Comparison of ENCODE assay signal across 8 mouse cellular contexts in the genomic region with DNA sequence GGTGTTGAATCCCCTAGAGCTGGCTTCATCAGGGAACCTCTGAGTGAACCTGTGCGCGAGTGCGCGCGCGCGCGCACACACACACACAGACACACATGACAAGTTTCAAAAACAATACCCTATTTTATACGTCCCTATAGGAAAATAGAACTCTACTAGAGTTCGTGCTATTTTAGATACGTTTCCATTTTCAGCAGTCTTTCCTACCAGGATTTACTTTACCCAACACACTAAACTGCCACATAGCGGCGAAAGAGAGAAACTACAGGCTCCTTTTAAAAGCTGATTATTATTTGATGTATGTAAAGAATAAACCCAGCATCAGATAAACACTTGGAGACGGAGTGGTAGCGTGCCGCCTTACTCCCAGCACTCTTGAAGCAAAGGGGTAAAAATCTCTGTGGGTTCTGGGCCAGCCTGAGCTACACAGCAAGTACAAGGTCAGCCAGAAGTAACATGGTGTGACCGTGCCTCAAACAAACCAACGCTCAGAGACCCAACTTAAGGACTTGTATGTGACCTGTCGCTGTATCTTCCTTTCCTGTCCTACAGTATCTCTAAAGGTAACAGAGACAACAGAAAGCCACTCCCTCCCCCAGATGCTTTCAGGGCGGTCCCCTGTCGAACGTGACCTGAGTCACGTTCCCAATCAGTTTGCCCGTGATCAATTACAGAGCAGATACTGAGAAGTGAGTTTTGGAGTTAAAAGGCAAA. TPM values are rescaled to one million over a fixed set of nuclear protein-coding genes. Genes with fewer than 3 reads are reported as not detected.
DNase-seq lines count a peak whose midpoint lies in the region; ATAC-seq and TF ChIP-seq lines count a peak whose summit lies in the region.

No protein-coding gene starts in this region.

- ATAC-seq in embryonic facial prominence, embryonic 11.5 days (replicated peaks; ENCODE audit: insufficient number of reproducible peaks, low FRiP score, low TSS enrichment, low read depth), result no peak
- ATAC-seq in hindbrain, embryonic 13.5 days (ENCODE audit: low FRiP score), result 0 out of 2 replicates have a peak, but pooled peaks have one; percentile 7
- ATAC-seq in lung, embryonic 15.5 days (ENCODE audit: borderline replicate concordance, extremely low read depth, low FRiP score, low TSS enrichment), result no peak; the same call in 1 of the 2 replicates

- no peaks in the 10 kb centered on the region for H3K36me3 ChIP-seq in E14TG2a.4 (ENCODE audit: insufficient read depth, low read length)
- no peaks in the 10 kb centered on the region for H3K36me3 ChIP-seq in embryonic facial prominence, embryonic 11.5 days (replicated peaks; ENCODE audit: control insufficient read depth, insufficient read depth, low read depth, low read length)
- H3K36me3 ChIP-seq in hindbrain, embryonic 13.5 days, result no peaks in the 10 kb centered on the region
- H3K36me3 ChIP-seq in lung, embryonic 15.5 days, result no peaks in the 10 kb centered on the region

- TF ChIP-seq CTCF in gastrocnemius, adult 2 months (IDR thresholded peaks at IDR 0.05), result peak; percentile 70
- TF ChIP-seq CTCF in E14TG2a.4 (conservative IDR thresholded peaks at IDR 0.05; ENCODE audit: low read length), result peak; percentile 72

- WGBS in embryonic facial prominence, embryonic 11.5 days, result 3% methylated on average over 24 of the region's 24 CpGs
- 7% methylated on average over 24 of the region's 24 CpGs for WGBS in hindbrain, embryonic 13.5 days
- 7% methylated on average over 24 of the region's 24 CpGs for WGBS in lung, embryonic 15.5 days

- H3K9me3 ChIP-seq in E14TG2a.4 (ENCODE audit: low read length), result no peaks in the 10 kb centered on the region
- H3K9me3 ChIP-seq in embryonic facial prominence, embryonic 11.5 days (replicated peaks; ENCODE audit: control insufficient read depth, low read length), result no peaks in the 10 kb centered on the region
- H3K9me3 ChIP-seq in hindbrain, embryonic 13.5 days, result no peaks in the 10 kb centered on the region
- no peaks in the 10 kb centered on the region for H3K9me3 ChIP-seq in lung, embryonic 15.5 days

- H3K27me3 ChIP-seq in E14TG2a.4 (ENCODE audit: insufficient read depth, low read length), result no peaks in the 10 kb centered on the region
- H3K27me3 ChIP-seq in embryonic facial prominence, embryonic 11.5 days (ENCODE audit: control insufficient read depth, insufficient read depth, low read length), result no peaks in the 10 kb centered on the region
- H3K27me3 ChIP-seq in hindbrain, embryonic 13.5 days, result no peaks in the 10 kb centered on the region
- H3K27me3 ChIP-seq in lung, embryonic 15.5 days, result no peaks in the 10 kb centered on the region

- peaks cover 78% of the 10 kb centered on the region for H3K4me1 ChIP-seq in E14TG2a.4 (replicated peaks; ENCODE audit: low read depth, low read length)
- 0 out of 2 replicates have a peak, but pooled peaks cover 2% of the 10 kb centered on the region for H3K4me1 ChIP-seq in embryonic facial prominence, embryonic 11.5 days (ENCODE audit: control insufficient read depth, insufficient read depth, low read length)
- peaks cover 26% of the 10 kb centered on the region for H3K4me1 ChIP-seq in hindbrain, embryonic 13.5 days (replicated peaks)
- H3K4me1 ChIP-seq in lung, embryonic 15.5 days, result peaks cover 22% of the 10 kb centered on the region

- peak overlapping the region; percentile 68 for H3K4me3 ChIP-seq in gastrocnemius, adult 2 months
- H3K4me3 ChIP-seq in E14TG2a.4 (replicated peaks; ENCODE audit: low read length), result peak overlapping the region; percentile 64
- peak overlapping the region; percentile 22 for H3K4me3 ChIP-seq in embryonic facial prominence, embryonic 11.5 days (ENCODE audit: low read depth, low read length)
- H3K4me3 ChIP-seq in hindbrain, embryonic 13.5 days, result peak overlapping the region; percentile 38
- peak overlapping the region; percentile 28 for H3K4me3 ChIP-seq in lung, embryonic 15.5 days

- peak overlapping the region; percentile 37 for H3K4me2 ChIP-seq in embryonic facial prominence, embryonic 11.5 days (ENCODE audit: low read depth, low read length)
- H3K4me2 ChIP-seq in hindbrain, embryonic 13.5 days, result peak overlapping the region; percentile 47
- peak overlapping the region; percentile 61 for H3K4me2 ChIP-seq in lung, embryonic 15.5 days

- H3K9ac ChIP-seq in embryonic facial prominence, embryonic 11.5 days (replicated peaks; ENCODE audit: low read length), result no peak overlapping the region
- H3K9ac ChIP-seq in hindbrain, embryonic 13.5 days, result no peak overlapping the region
- H3K9ac ChIP-seq in lung, embryonic 15.5 days, result no peak overlapping the region

- peak overlapping the region; percentile 76 for H3K27ac ChIP-seq in gastrocnemius, adult 2 months
- H3K27ac ChIP-seq in embryonic facial prominence, embryonic 11.5 days (replicated peaks; ENCODE audit: low read depth, low read length), result no peak overlapping the region
- peak overlapping the region; percentile 52; the same call in 1 of the 2 replicates for H3K27ac ChIP-seq in hindbrain, embryonic 13.5 days
- peak overlapping the region; percentile 53 for H3K27ac ChIP-seq in lung, embryonic 15.5 days

- intact Hi-C loops in gastrocnemius, adult 2 months (cut with DNase I), result loop anchor here (2.0 kb wide), 1 partner anchor 15 kb away; no protein-coding TSS in a partner anchor

- no peak for DNase-seq in gastrocnemius, adult 2 months
- no peak for DNase-seq in gastrocnemius, postnatal 25 days
- peak; percentile 78 for DNase-seq in embryonic facial prominence, embryonic 11.5 days (ENCODE audit: low spot score)
- peak; percentile 75 for DNase-seq in retina, postnatal 1 day
- DNase-seq in layer of hippocampus, postnatal 25 days (ENCODE audit: extremely low spot score in 1 of 2, low spot score in 1 of 2), result no peak

RNA-seq across cellular contexts. Expression of gene Cln6, which starts 10.5 kb away (rescaled TPM):
- total RNA-seq in gastrocnemius, adult 2 months (2021), result 10 to 100 TPM; 17.5 to 20.7 TPM
- 10 to 100 TPM; 10.7 to 11.9 TPM for total RNA-seq in gastrocnemius, postnatal 25 days (2021)
- polyA plus RNA-seq in embryonic facial prominence, embryonic 11.5 days (2014; fragmentation: Nextera tagmentation; extraction: Ambion mirVana), result 9.2 and 10.5 TPM in 2 replicates
- 6.0 and 6.1 TPM in 2 replicates for polyA plus RNA-seq in hindbrain, embryonic 13.5 days (2015; fragmentation: Nextera tagmentation; extraction: Ambion mirVana)
- 19.6 and 22.4 TPM in 2 replicates for polyA plus RNA-seq in lung, embryonic 15.5 days (2015; fragmentation: Nextera tagmentation; extraction: Ambion mirVana)
- 10 to 100 TPM; 11.4 to 13.4 TPM for total RNA-seq in layer of hippocampus, postnatal 25 days (2021)

RNA-seq across cellular contexts. Expression of gene Fem1b, which starts 16.4 kb away (rescaled TPM):
- total RNA-seq in gastrocnemius, adult 2 months (2021), result 10 to 100 TPM; 13.6 to 15.8 TPM
- total RNA-seq in gastrocnemius, postnatal 25 days (2021), result 10 to 100 TPM; 14.1 to 15.4 TPM
- polyA plus RNA-seq in embryonic facial prominence, embryonic 11.5 days (2014; fragmentation: Nextera tagmentation; extraction: Ambion mirVana), result 38.4 and 41.1 TPM in 2 replicates
- 48.2 and 49.5 TPM in 2 replicates for polyA plus RNA-seq in hindbrain, embryonic 13.5 days (2015; fragmentation: Nextera tagmentation; extraction: Ambion mirVana)
- polyA plus RNA-seq in lung, embryonic 15.5 days (2015; fragmentation: Nextera tagmentation; extraction: Ambion mirVana), result 20.8 and 21.7 TPM in 2 replicates
- 100 to 1,000 TPM in 1 of 2 experiments, 10 to 100 TPM in 1; 97.6 to 105 TPM for total RNA-seq in layer of hippocampus, postnatal 25 days (2021)

RNA-seq across cellular contexts. Expression of gene Calml4, which starts 29.8 kb away (rescaled TPM):
- total RNA-seq in gastrocnemius, adult 2 months (2021), result 1 to 10 TPM in 1 of 2 experiments, under 1 TPM in 1; 0.99 to 1.1 TPM
- 1 to 10 TPM; 2.0 to 2.5 TPM for total RNA-seq in gastrocnemius, postnatal 25 days (2021)
- polyA plus RNA-seq in embryonic facial prominence, embryonic 11.5 days (2014; fragmentation: Nextera tagmentation; extraction: Ambion mirVana), result 0.88 and 1.2 TPM in 2 replicates
- polyA plus RNA-seq in hindbrain, embryonic 13.5 days (2015; fragmentation: Nextera tagmentation; extraction: Ambion mirVana), result 10.4 and 21.2 TPM in 2 replicates
- 11.8 and 12.8 TPM in 2 replicates for polyA plus RNA-seq in lung, embryonic 15.5 days (2015; fragmentation: Nextera tagmentation; extraction: Ambion mirVana)
- 1 to 10 TPM; 1.2 to 2.4 TPM for total RNA-seq in layer of hippocampus, postnatal 25 days (2021)

Comparison
In these comparisons a context has a peak if more than half of its experiments do, and no peak if none do; other contexts are left out.
1. DNase-seq: peak in embryonic facial prominence, embryonic 11.5 days (single experiment) and retina, postnatal 1 day (single experiment); none in gastrocnemius, adult 2 months (single experiment), gastrocnemius, postnatal 25 days (single experiment) and layer of hippocampus, postnatal 25 days (0 of 2).
2. RNA of gene Fem1b, which starts 16.4 kb away (total RNA-seq): 97.6 to 105 TPM in layer of hippocampus, postnatal 25 days; 13.6 to 15.8 TPM in gastrocnemius, adult 2 months and 14.1 to 15.4 TPM in gastrocnemius, postnatal 25 days; every median in the first group is over 4 times any median in the second.
3. Peak in every context shown above with its lines, with median percentiles within 50 percentile points of each other: H3K4me3 ChIP-seq and H3K4me2 ChIP-seq.